Mouse (Mus musculus): Measurements from ENCODE around the gene Agr2.

- peak; percentile 26 for TF ChIP-seq CTCF (IDR thresholded peaks at IDR 0.05; ENCODE audit: low read depth)
- TF ChIP-seq EP300 (IDR thresholded peaks at IDR 0.05; ENCODE audit: low read depth) = no peak
Measured at GRCm38 (mm10) chr12:36042348-36042778, 49.7 kb downstream of the Agr2 start, which contains the start of gene Tspan13.
